Mouse (Mus musculus) common myeloid progenitor, adult 5-6 weeks (primary cell): ENCODE results near the gene Tuba1c. TPM values are rescaled to one million over a fixed set of nuclear protein-coding genes. Genes with fewer than 3 reads are reported as not detected.

Experiments used
- ATAC-seq: replicated peaks from 2 replicates; pipeline ENCODE4 v1.8.0; 2016; ENCODE audit warnings: low read depth, mild to moderate bottlenecking, moderate TSS enrichment, inconsistent platforms; ENCODE audit not compliant: poor library complexity, severe bottlenecking
- total RNA-seq: library from RNA; stranded (forward); fragments of 200-1000, 187-1606 nt; gene quantifications from 2 replicates; pipeline ENCODE4 v1.2.3, GENCODE M21; 2017

Gene Tuba1c
- 41.0 and 61.3 TPM in 2 replicates for total RNA-seq

GRCm38 (mm10) chr15:99029619-99030584 is at the start of gene Tuba1c:
TSS of gene Tuba1c (plus strand) at chr15:99029891.
- peak; percentile 81 for ATAC-seq

GRCm38 (mm10) chr15:98980012-98980614 is 49.6 kb upstream of the Tuba1c start:
- ATAC-seq, result no peak

GRCm38 (mm10) chr15:98982100-98982499 is 47.6 kb upstream of the Tuba1c start:
- no peak for ATAC-seq

- ATAC-seq, result no peak
Measured at GRCm38 (mm10) chr15:98983431-98984081, 46.1 kb upstream of the Tuba1c start.

- ATAC-seq, result no peak
Measured at GRCm38 (mm10) chr15:98984681-98985080, 45.0 kb upstream of the Tuba1c start.

- peak; percentile 94 for ATAC-seq
Measured at GRCm38 (mm10) chr15:98985240-98985981, 44.3 kb upstream of the Tuba1c start.

GRCm38 (mm10) chr15:98985982-98986715 is 43.5 kb upstream of the Tuba1c start:
- no peak for ATAC-seq

- ATAC-seq, result no peak
Measured at GRCm38 (mm10) chr15:98987077-98987630, 42.5 kb upstream of the Tuba1c start.

GRCm38 (mm10) chr15:98987661-98988181 is 42.0 kb upstream of the Tuba1c start:
- no peak for ATAC-seq

- ATAC-seq, result no peak
Measured at GRCm38 (mm10) chr15:98988787-98989186, 40.9 kb upstream of the Tuba1c start.

- no peak for ATAC-seq
Measured at GRCm38 (mm10) chr15:98989701-98990430, 39.8 kb upstream of the Tuba1c start.

- ATAC-seq, result no peak
Measured at GRCm38 (mm10) chr15:98990669-98991539, 38.8 kb upstream of the Tuba1c start.

- ATAC-seq, result no peak
Measured at GRCm38 (mm10) chr15:98991540-98992050, 38.1 kb upstream of the Tuba1c start.

- peak; percentile 77 for ATAC-seq
Measured at GRCm38 (mm10) chr15:98992086-98992912, 37.4 kb upstream of the Tuba1c start.

GRCm38 (mm10) chr15:98993093-98993793 is 36.4 kb upstream of the Tuba1c start:
- ATAC-seq, result peak; percentile 90

GRCm38 (mm10) chr15:98993865-98994264 is 35.8 kb upstream of the Tuba1c start:
- peak; percentile 70 for ATAC-seq
